Mouse (Mus musculus): ENCODE results near the gene Olfr1335. TPM values are rescaled to one million over a fixed set of nuclear protein-coding genes. Genes with fewer than 3 reads are reported as not detected.
A peak's percentile ranks its signal among the peaks of the same experiment; 100 is the strongest.

The Olfr1335 gene
- total RNA-seq (2021), result not detected
- long read RNA-seq, experiment 1, result 0 reads
- long read RNA-seq, experiment 2, result 0 reads

- DNase-seq, result no peak
These were observed at the start of gene Olfr1335 for GRCm38 (mm10) chr4:118809844-118810243. TSS of gene Olfr1335 (minus strand) at chr4:118809944.

- no peak for DNase-seq
These were observed 26.4 kb upstream of the Olfr1335 start, which contains the start of gene Olfr1333 for GRCm38 (mm10) chr4:118836179-118836578. TSS of gene Olfr1333 (minus strand) at chr4:118836279.

GRCm38 (mm10) chr4:118818921-118819320 lies 9.2 kb upstream of the Olfr1335 start:
- peak in 1 of 2 experiments; percentile 3 for DNase-seq

- peak; percentile 42 to 51 for DNase-seq
These were observed 16.9 kb downstream of the Olfr1335 start for GRCm38 (mm10) chr4:118792796-118793195.

GRCm38 (mm10) chr4:118782486-118782885 lies 27.3 kb downstream of the Olfr1335 start, which contains the start of gene Olfr1337:
TSS of gene Olfr1337 (minus strand) at chr4:118782586.
- no peak for DNase-seq

Other genes with a start within 250 kb of the Olfr1335 start
- gene Cfap57, start 189.2 kb downstream of the Olfr1335 start, total RNA-seq (2021), result under 1 TPM in 1 of 2 experiments, not detected in 1; 0.15 TPM
- 10 to 100 TPM; 37.0 to 39.2 TPM for gene Ebna1bp2, start 189.1 kb downstream of the Olfr1335 start, total RNA-seq (2021)
- not detected for gene Olfr62, start 151.0 kb downstream of the Olfr1335 start, total RNA-seq (2021)
- not detected for gene Olfr1342, start 117.2 kb downstream of the Olfr1335 start, total RNA-seq (2021)
- gene Olfr1341, start 106.4 kb downstream of the Olfr1335 start, total RNA-seq (2021), result not detected
- not detected for gene Olfr1340, start 89.8 kb downstream of the Olfr1335 start, total RNA-seq (2021)
- gene Olfr1339, start 77.8 kb downstream of the Olfr1335 start, total RNA-seq (2021), result not detected
- not detected for gene Olfr1338, start 51.2 kb downstream of the Olfr1335 start, total RNA-seq (2021)
- not detected for gene Olfr1337, start 27.4 kb downstream of the Olfr1335 start, total RNA-seq (2021)
- gene Olfr1333, start 26.3 kb upstream of the Olfr1335 start, total RNA-seq (2021), result not detected
- not detected for gene Olfr1331, start 54.7 kb upstream of the Olfr1335 start, total RNA-seq (2021)
- not detected for gene Olfr1330, start 78.7 kb upstream of the Olfr1335 start, total RNA-seq (2021)
- gene Olfr1329, start 107.5 kb upstream of the Olfr1335 start, total RNA-seq (2021), result not detected
- not detected for gene Olfr1328, start 128.7 kb upstream of the Olfr1335 start, total RNA-seq (2021)
- gene Lao1, start 151.6 kb upstream of the Olfr1335 start, total RNA-seq (2021), result under 1 TPM; 0.10 to 0.62 TPM

Measured in heart, adult 18-20 months (tissue).